Mouse (Mus musculus) small intestine, adult 2 months (tissue): ENCODE data around the gene Abcc3.

Experiments used
- CTCF ChIP-seq: fragments of 200-500 bp; IDR thresholded peaks from 2 replicates; pipeline ENCODE4 v1.5.1; 2012; ENCODE audit warnings: low read depth, mild to moderate bottlenecking, control low read depth, inconsistent platforms, low read length, moderate library complexity, mixed read lengths; ENCODE audit not compliant: insufficient replicate concordance, insufficient read length; ENCODE audit errors: extremely low read depth
- POLR2A ChIP-seq: fragments of 200-500 bp; IDR thresholded peaks from 2 replicates; pipeline ENCODE4 v1.6.1; 2012; ENCODE audit warnings: low read depth, mild to moderate bottlenecking, control low read depth, inconsistent platforms, low read length, moderate library complexity

DNA sequence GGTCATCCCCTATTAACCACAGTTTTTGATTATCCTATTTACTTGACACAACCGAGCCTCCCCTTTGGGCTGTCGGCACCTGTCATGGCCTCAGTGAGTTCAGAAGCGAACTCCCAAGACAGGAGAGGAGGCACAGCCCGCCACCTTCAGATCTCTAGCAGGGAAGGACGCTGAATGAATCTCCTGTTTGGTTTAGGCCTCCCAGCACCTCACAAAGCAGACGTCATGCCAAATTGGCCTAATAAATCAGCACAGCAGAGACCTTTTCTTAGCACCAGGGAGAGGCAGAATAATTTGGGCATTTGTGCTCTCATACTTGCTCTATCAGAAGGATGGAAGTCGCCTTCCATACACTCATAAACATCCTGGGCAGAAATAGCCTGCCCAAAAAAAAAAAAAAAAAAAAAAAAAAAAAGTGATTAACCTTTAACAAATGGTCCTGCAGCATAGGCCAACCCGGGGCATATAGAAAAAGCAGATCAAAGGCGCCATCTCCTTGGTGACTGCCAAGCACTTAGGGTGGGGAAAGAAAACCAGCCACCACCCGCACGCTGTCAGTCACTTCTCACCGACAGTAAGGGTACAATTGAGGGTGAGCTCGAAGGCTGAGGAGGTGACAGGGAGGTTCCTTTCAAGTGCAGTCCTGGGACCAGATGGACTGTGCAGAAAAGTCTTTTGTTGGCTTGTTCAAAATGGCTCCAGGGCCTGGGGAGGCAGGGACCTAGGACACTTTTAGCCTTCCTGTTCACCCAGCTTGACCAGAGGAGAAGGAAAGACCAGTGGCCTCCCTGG is 50.5 kb downstream of the Abcc3 start:
- TF ChIP-seq POLR2A (no peak), CTCF (no peak)
